ENCODE assay signal across 8 mouse cellular contexts in the genomic region with DNA sequence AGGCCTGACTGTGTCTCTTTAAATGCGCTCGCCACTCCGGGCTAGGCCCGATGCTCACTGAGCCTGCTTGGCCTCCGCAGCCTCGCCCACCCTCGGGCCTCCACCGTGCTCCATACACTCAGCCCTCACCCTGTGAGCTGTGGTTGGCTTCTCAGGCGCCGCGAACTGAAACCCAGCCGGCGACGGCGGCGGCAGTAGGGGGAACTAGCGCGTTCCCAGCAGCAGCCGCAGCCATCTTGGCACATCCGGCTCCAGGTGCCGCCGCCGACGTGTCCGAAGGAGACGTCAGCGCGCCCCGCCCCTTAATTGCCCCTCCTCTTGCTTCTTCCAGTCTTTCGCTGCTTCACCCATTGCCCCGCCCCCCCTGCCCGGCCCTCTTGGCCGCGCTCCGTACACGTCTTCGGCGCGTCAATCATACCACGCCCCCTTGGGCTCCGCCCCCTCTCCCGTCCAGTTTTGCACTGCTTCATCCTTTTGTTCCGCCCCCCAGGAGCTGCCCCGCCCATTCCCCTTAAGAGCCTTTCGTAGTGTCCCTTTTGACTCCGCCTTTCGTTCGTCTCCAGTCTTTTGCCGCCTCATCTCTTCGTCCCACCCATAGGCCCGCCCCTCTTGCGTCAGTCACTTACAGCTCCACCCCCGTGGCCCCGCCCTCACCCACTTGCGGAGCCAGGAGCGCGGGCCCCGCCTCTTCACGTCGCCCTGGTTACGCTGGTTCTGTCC. TPM values are rescaled to one million over a fixed set of nuclear protein-coding genes. Genes with fewer than 3 reads are reported as not detected.
A peak's percentile ranks its signal among the peaks of the same experiment; 100 is the strongest.
DNase-seq lines count a peak whose midpoint lies in the region; ATAC-seq lines count a peak whose summit lies in the region.

A gene (minus strand): TSS at position 271 of the 720 bp plus-strand sequence.

- intact Hi-C loops in gastrocnemius, postnatal 14 days (cut with DNase I; ENCODE audit: low total_unique reads) = loop anchor here (5.0 kb wide), 1 partner anchor 53 kb away; no protein-coding TSS in a partner anchor
- intact Hi-C loops in left cerebral cortex, postnatal 10 days (cut with DNase I) = loop anchor here (5.0 to 10.0 kb wide), 2 partner anchors 192 to 460 kb away; a partner anchor contains a TSS

- peak; percentile 86 for ATAC-seq in inflammation-experienced regulatory T-cells, adult 6 months
- peak; percentile 80 for ATAC-seq in megakaryocyte-erythroid progenitor cell, adult 5-6 weeks (replicated peaks; ENCODE audit: low FRiP score, low TSS enrichment, poor library complexity, severe bottlenecking)

- DNase-seq in adrenal gland, adult (ENCODE audit: inconsistent age in 2 of 2, low spot score in 1 of 2) = peak; percentile 100
- peak; percentile 100 for DNase-seq in embryo, embryonic 10.5 days (ENCODE audit: low spot score)
- peak; percentile 100 for DNase-seq in gastrocnemius, postnatal 14 days
- DNase-seq in left cerebral cortex, postnatal 10 days (ENCODE audit: extremely low spot score in 1 of 2, low spot score in 2 of 2) = peak; percentile 99 to 100
- DNase-seq in right cerebral cortex, postnatal 25 days = peak; percentile 99
- DNase-seq in urinary bladder, postnatal 4 days (ENCODE audit: low spot score in 2 of 2) = peak; percentile 100

RNA-seq across cellular contexts. Expression of the gene that starts here (rescaled TPM):
- total RNA-seq in gastrocnemius, postnatal 14 days (2021) = 10 to 100 TPM; 20.9 to 24.1 TPM
- polyA plus RNA-seq in inflammation-experienced regulatory T-cells, adult 6 months (2017; shearing (Covaris generic)) = 10 to 100 TPM; 18.4 to 28.4 (median 24.2) TPM
- total RNA-seq in left cerebral cortex, postnatal 10 days (2021) = 10 to 100 TPM; 43.6 to 46.3 TPM
- total RNA-seq in megakaryocyte-erythroid progenitor cell, adult 5-6 weeks (2014; fragmentation: Nextera tagmentation) = 32.7 and 37.7 TPM in 2 replicates
- total RNA-seq in megakaryocyte-erythroid progenitor cell, adult 5-6 weeks (2017) = 16.6 and 29.8 TPM in 2 replicates

Comparison
In these comparisons a context has a peak if more than half of its experiments do, and no peak if none do; other contexts are left out.
1. Peak in every context shown above with its lines: DNase-seq and ATAC-seq.